Mouse (Mus musculus) spleen, adult 2 months (tissue): ENCODE results near the gene Fancc.

ENCODE experiments used
- CTCF ChIP-seq: fragments of 200-500 bp; IDR thresholded peaks from 2 replicates; pipeline ENCODE4 v1.5.1; 2011; ENCODE audit warnings: mild to moderate bottlenecking, inconsistent platforms; ENCODE audit not compliant: insufficient read depth, insufficient read length, insufficient replicate concordance; ENCODE audit errors: extremely low read depth
- POLR2A ChIP-seq: fragments of 200-500 bp; IDR thresholded peaks from 2 replicates; pipeline ENCODE4 v1.6.1; 2011; ENCODE audit warnings: low read depth, low read length, inconsistent platforms

DNA sequence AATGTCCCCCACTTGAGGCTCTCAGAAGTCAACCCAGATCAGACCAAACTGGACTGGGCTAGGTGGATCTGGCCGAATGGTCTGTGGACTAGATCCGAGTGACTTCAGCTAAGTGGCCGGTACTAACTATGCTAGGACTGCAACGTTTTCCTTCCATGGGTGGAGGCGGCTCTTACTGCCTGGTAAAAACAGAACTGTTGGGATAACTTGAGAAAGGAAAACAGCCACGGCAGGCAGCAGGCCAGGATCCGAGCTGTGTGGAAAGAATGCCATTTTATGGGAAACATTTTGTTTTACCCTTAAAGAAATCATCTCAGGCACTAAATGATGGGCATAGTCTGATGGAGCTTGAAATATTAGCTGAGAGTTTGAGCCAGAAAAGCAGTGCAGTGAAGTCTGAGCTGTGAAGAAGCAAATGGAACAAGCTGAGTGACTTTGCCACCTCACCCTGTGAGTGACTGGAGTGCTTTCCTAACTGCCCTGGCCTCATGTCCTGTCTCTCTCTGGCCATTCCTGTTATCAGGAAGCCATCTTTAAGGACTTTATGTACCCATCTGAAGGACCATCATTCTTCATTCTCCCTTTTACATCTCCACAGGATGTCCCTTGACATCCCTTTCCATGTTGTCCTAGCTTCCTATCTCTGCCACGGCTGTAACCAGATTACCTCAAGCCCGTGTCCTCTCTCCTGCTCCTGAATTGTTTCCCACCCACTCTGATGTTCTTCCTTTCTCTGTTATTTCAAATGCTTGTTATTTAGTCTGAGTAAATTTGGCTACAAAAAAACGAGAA, 254.5 kb downstream of the Fancc start:
- TF ChIP-seq CTCF (no peak), POLR2A (no peak)
